Mouse (Mus musculus) liver (tissue): ENCODE results near the gene Nckap5.
"Not testable (repeated sequence)": the region's sequence is repeated elsewhere in the genome, so short reads cannot be mapped to it uniquely, and the experiment has no call there.

Experiments used
- DNase-seq: peaks from one replicate; pipeline ENCODE4 v3.0.0-alpha.2; 2020; ENCODE audit warnings: mixed read lengths

Nckap5 gene

GRCm38 (mm10) chr1:126132316-126132715 lies 698.3 kb downstream of the Nckap5 start:
- no peak for DNase-seq

GRCm38 (mm10) chr1:126129129-126129528 lies 701.5 kb downstream of the Nckap5 start:
- no peak for DNase-seq

GRCm38 (mm10) chr1:126123111-126123510 lies 707.5 kb downstream of the Nckap5 start:
- no peak for DNase-seq

- no peak for DNase-seq
Observed at GRCm38 (mm10) chr1:126120506-126120905, 710.1 kb downstream of the Nckap5 start.

GRCm38 (mm10) chr1:126116034-126116433 lies 714.6 kb downstream of the Nckap5 start:
- DNase-seq: no peak

- DNase-seq: no peak
Observed at GRCm38 (mm10) chr1:126105673-126106256, 724.8 kb downstream of the Nckap5 start.

- no peak for DNase-seq
Observed at GRCm38 (mm10) chr1:126094346-126094745, 736.3 kb downstream of the Nckap5 start.

GRCm38 (mm10) chr1:126091979-126092378 lies 738.6 kb downstream of the Nckap5 start:
- DNase-seq: not testable (repeated sequence)

GRCm38 (mm10) chr1:126087181-126087580 lies 743.4 kb downstream of the Nckap5 start:
- no peak for DNase-seq

- DNase-seq: no peak
Observed at GRCm38 (mm10) chr1:126076312-126076711, 754.3 kb downstream of the Nckap5 start.

- no peak for DNase-seq
Observed at GRCm38 (mm10) chr1:126070861-126071260, 759.7 kb downstream of the Nckap5 start.

GRCm38 (mm10) chr1:126051491-126051890 lies 779.1 kb downstream of the Nckap5 start:
- DNase-seq: no peak

- no peak for DNase-seq
Observed at GRCm38 (mm10) chr1:126042886-126043285, 787.7 kb downstream of the Nckap5 start.

GRCm38 (mm10) chr1:126027536-126027935 lies 803.1 kb downstream of the Nckap5 start:
- DNase-seq: no peak

- no peak for DNase-seq
Observed at GRCm38 (mm10) chr1:126024518-126024917, 806.1 kb downstream of the Nckap5 start.

- DNase-seq: no peak
Observed at GRCm38 (mm10) chr1:126022959-126023358, 807.6 kb downstream of the Nckap5 start.

GRCm38 (mm10) chr1:126018654-126019053 lies 811.9 kb downstream of the Nckap5 start:
- not testable (repeated sequence) for DNase-seq

GRCm38 (mm10) chr1:126011661-126012091 lies 818.9 kb downstream of the Nckap5 start:
- no peak for DNase-seq

GRCm38 (mm10) chr1:126007571-126007970 lies 823.0 kb downstream of the Nckap5 start:
- DNase-seq: no peak

GRCm38 (mm10) chr1:126005672-126006071 lies 824.9 kb downstream of the Nckap5 start:
- no peak for DNase-seq

GRCm38 (mm10) chr1:125996540-125996939 lies 834.1 kb downstream of the Nckap5 start:
- DNase-seq: no peak

- DNase-seq: no peak
Observed at GRCm38 (mm10) chr1:125987803-125988202, 842.8 kb downstream of the Nckap5 start.

- no peak for DNase-seq
Observed at GRCm38 (mm10) chr1:125984570-125984969, 846.0 kb downstream of the Nckap5 start.

GRCm38 (mm10) chr1:125974649-125975048 lies 856.0 kb downstream of the Nckap5 start:
- no peak for DNase-seq

- no peak for DNase-seq
Observed at GRCm38 (mm10) chr1:125971933-125972332, 858.7 kb downstream of the Nckap5 start.
